Mouse (Mus musculus) forebrain, embryonic 14.5 days (tissue): ENCODE measurements around the gene Slfn8. TPM values are rescaled to one million over a fixed set of nuclear protein-coding genes. Genes with fewer than 3 reads are reported as not detected.
"Not testable (repeated sequence)": the region's sequence is repeated elsewhere in the genome, so short reads cannot be mapped to it uniquely, and the experiment has no call there.

Source experiments
- ATAC-seq: fragments of 200-750 bp; cut with Nextera tagmentation; 2 replicates; pipeline ENCODE4 v1.8.0; 2017; ENCODE audit warnings: mild to moderate bottlenecking, moderate library complexity
- DNase-seq: peaks from one replicate; pipeline ENCODE4 v3.0.0-alpha.2; 2015; ENCODE audit warnings: low spot score
- H3K27ac ChIP-seq: fragments of 300-500 bp; sonication (generic); 2 replicates; pipeline ENCODE4 v1.5.1; 2014; ENCODE audit warnings: low read depth, mild to moderate bottlenecking, control low read depth, low read length, moderate library complexity
- H3K27me3 ChIP-seq: fragments of 300-500 bp; sonication (generic); replicated peaks from 2 replicates; pipeline ENCODE4 v1.6.1; 2014; ENCODE audit warnings: low read length, control low read depth, mixed read lengths; ENCODE audit not compliant: control insufficient read depth, insufficient read depth
- H3K36me3 ChIP-seq: fragments of 300-500 bp; sonication (generic); 2 replicates; pipeline ENCODE4 v1.6.1; 2014; ENCODE audit warnings: low read length, control low read depth; ENCODE audit not compliant: control insufficient read depth, insufficient read depth
- H3K4me1 ChIP-seq: fragments of 300-500 bp; sonication (generic); 2 replicates; pipeline ENCODE4 v1.6.1; 2014; ENCODE audit warnings: antibody characterized with exemption, low read length, control low read depth; ENCODE audit not compliant: control insufficient read depth, insufficient read depth
- H3K4me2 ChIP-seq: fragments of 300-500 bp; sonication (generic); 2 replicates; pipeline ENCODE4 v1.6.1; 2014; ENCODE audit warnings: mild to moderate bottlenecking, control low read depth, low read length
- H3K4me3 ChIP-seq: fragments of 300-500 bp; sonication (generic); 2 replicates; pipeline ENCODE4 v1.5.1; 2014; ENCODE audit warnings: low read depth, low read length, control low read depth
- H3K9ac ChIP-seq: fragments of 300-500 bp; sonication (generic); 2 replicates; pipeline ENCODE4 v1.6.1; 2014; ENCODE audit warnings: mild to moderate bottlenecking, low read length, control low read depth, moderate library complexity
- H3K9me3 ChIP-seq: fragments of 300-500 bp; sonication (generic); replicated peaks from 2 replicates; pipeline ENCODE4 v1.6.1; 2016; ENCODE audit warnings: low read length, control low read depth, mixed read lengths; ENCODE audit not compliant: control insufficient read depth
- WGBS: fragments of 180-500 bp; shearing (Covaris S2); extraction: QIAGEN DNeasy Blood & Tissue Kit; methylation state at CpG from one replicate; pipeline ENCODE4 v1.1.7; 2014; 5-methylcytosine and 5-hydroxymethylcytosine counted together
- polyA plus RNA-seq: library from polyadenylated mRNA; unstranded; fragments of >200 nt; fragmentation: Nextera tagmentation; extraction: Ambion mirVana; gene quantifications from 2 replicates; pipeline ENCODE4 v1.2.1, GENCODE M21; 2014

Gene Slfn8
- polyA plus RNA-seq, 1 experiment from 2014 or later, result 0.13 TPM

DNA sequence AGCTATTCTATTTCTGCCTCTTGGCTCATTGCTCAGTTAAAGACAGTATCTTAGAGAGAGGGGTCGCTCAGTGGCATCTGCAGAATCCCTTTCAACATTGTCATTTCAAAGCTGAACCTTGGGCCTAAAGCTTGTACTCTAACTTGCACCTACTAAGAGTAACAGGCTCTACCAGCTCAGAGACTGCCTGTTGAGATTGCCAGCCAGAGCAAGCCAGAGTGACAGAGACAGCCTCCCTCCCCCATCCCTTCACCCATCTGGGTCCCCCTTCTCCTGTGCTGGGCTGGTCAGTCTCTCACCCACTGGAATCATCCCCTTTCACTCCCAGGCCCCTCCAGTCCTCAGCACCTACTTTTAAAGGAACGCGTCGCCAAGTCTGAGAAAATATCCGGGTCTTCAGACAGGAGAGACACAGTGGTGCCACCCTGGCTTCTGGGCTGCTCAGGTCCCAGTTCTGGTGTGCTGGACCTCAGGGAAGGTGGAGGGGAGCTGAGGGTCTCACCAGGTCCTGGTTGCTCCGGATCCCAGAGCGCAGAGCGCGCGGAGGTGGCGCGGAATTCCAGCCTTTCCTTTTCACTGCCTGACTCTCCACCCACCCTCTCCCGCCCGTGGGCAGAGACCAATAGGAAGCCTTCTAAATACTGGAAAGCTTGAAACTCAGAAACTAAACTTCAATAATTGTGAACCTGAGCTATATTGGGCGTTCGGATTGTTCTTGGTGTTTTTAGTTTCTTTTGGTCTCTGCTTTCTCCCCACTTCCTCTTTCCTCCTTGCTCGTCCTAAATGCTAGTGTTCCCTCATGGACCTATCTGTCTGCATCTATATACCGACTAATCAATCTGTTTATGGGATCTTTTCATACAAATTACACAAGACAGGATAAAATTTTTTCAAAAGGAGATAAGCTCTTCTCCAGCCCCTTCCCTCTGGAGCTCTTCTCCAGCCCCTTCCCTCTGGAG, 770 bp downstream of the Slfn8 start:
- DNase-seq, H3K4me1 ChIP-seq, ATAC-seq, H3K9ac ChIP-seq, H3K9me3 ChIP-seq, H3K27me3 ChIP-seq, H3K4me3 ChIP-seq, H3K4me2 ChIP-seq, H3K36me3 ChIP-seq, H3K27ac ChIP-seq: not testable (repeated sequence)
- WGBS, result 81% methylated on average over 18 of the region's 18 CpGs

DNA sequence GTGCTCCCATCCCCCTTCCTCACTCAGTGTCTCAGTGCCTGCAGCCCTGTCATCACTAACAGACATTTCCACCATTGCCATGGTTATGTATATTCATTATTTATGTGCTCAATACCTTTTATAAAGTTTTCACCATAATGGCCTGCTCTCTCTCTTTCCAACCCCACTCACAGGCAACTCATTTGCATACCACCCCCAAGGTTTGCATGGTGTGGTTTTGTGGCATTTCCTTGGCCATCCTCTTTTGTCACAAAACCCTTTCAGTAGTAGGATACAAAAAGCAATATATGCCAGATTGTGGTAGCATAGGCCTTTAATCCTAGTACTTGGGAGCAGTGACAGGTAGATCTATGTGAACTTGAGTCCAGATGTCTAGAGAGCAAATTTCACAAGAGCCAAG, 4.5 kb downstream of the Slfn8 start:
- Histone ChIP-seq H3K9ac (no peak overlapping the region), H3K9me3 (no peaks in the 10 kb centered on the region), H3K36me3 (no peaks in the 10 kb centered on the region), H3K4me1 (no peaks in the 10 kb centered on the region), H3K4me2 (no peak overlapping the region), H3K27ac (no peak overlapping the region), H3K27me3 (no peaks in the 10 kb centered on the region), H3K4me3 (no peak overlapping the region)
- ATAC-seq (no peak), DNase-seq (no peak)

DNA sequence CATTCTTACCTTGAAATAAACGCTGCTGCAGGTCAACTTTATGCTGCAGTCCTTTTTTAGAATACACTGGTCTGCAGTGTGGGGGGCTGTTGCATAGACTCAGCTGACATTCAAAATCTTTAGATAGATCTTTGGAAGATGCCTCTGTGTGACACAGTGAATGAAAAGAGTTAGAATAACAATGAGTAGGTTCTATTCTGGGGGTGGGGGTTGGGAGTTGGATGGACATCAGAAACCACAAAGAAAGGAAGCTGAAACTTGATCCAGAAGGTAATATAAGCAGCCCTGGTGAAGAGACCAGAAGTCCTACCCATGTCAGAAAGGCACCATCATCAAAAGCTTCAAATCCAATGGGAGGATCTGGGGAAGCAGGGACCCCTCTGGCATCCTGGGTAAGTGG, 7.3 kb downstream of the Slfn8 start:
- no peak for ATAC-seq
- WGBS, result 90% methylated on average over 1 of the region's 1 CpGs

DNA sequence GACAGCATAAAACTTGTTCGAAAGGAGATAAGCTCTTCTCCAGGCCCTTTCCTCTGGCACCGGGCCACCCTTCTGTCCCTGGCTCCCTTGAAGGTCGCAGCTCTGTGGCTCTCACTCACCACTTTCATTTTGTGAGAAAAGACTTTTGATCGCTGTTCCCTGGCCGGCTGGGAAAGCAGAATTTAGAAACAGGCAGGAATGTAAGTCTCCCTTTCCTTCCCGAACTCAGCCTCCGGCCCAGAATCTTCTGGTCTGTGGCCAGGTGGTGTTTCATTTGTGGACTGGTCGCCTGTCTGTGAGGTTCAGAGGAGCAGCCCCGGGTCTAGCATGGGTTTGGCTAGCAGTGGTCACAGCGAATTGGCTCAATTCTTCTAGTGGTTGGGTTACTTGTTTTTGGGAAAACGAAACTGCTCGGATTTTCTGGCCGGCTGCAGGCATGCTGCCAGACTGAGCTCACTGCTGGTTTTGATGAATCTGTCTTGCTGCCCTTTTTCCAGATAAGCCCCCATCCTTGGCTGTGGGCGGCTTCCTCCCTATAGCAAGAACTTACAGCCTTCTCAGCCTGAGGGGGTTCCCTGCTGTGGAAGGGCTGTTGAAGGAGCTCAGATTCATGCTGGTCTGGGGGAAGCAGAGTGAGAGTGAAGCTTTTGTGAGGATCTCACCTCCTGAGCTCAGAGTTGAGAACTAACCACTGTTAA, 29.0 kb downstream of the Slfn8 start, which contains the start of gene Slfn9:
Gene Slfn9 (minus strand): TSS at position 362 of the 698 bp plus-strand sequence.
- WGBS, result 7% methylated on average over 14 of the region's 14 CpGs
- H3K9me3 ChIP-seq, result no peaks in the 10 kb centered on the region
- H3K4me3 ChIP-seq, result peak within 1 kb of the TSS; percentile 27
- ATAC-seq (no peak), DNase-seq (peak; percentile 30)
- H3K27ac ChIP-seq, result no peak within 1 kb of the TSS; the same call in 1 of the 2 replicates
- H3K27me3 ChIP-seq, result no peaks in the 10 kb centered on the region
- peaks cover 3% of the 10 kb centered on the region; the same call in 1 of the 2 replicates for H3K4me1 ChIP-seq
- no peaks in the 10 kb centered on the region for H3K36me3 ChIP-seq
- H3K9ac ChIP-seq, result peak within 1 kb of the TSS; percentile 58
- peak within 1 kb of the TSS; percentile 60 for H3K4me2 ChIP-seq

More for the DNA sequence above, 7.3 kb downstream of the Slfn8 start:
- Histone ChIP-seq H3K4me3 (no peak overlapping the region), H3K27me3 (no peaks in the 10 kb centered on the region), H3K4me1 (no peaks in the 10 kb centered on the region), H3K4me2 (no peak overlapping the region), H3K27ac (no peak overlapping the region), H3K9ac (no peak overlapping the region), H3K36me3 (no peaks in the 10 kb centered on the region), H3K9me3 (no peaks in the 10 kb centered on the region)
- DNase-seq, result no peak

DNA sequence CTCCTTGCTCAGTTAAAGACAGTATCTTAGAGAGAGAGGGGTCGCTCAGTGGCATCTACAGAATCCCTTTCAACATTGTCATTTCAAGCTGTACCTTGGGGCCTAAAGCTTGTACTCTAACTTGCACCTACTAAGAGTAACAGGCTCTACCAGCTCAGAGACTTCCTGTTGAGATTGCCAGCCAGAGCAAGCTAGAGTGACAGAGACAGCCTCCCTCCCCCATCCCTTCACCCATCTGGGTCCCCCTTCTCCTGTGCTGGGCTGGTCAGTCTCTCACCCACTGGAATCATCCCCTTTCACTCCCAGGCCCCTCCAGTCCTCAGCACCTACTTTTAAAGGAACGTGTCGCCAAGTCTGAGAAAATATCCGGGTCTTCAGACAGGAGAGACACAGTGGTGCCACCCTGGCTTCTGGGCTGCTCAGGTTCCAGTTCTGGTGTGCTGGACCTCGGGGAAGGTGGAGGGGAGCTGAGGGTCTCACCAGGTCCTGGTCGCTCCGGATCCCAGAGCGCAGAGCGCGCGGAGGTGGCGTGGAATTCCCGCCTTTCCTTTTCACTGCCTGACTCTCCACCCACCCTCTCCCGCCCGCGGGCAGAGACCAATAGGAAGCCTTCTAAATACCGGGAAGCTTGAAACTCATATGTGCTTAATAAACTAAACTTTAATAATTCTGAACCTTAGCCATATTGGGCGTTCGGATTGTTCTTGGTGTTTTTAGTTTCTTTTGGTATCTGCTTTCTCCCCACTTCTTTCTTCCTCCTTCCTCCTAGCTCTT, 29.8 kb downstream of the Slfn8 start:
- Histone ChIP-seq H3K4me3 (peak overlapping the region; percentile 27), H3K4me2 (peak overlapping the region; percentile 60), H3K9ac (peak overlapping the region; percentile 58)
- DNase-seq (peak; percentile 64), ATAC-seq (peak; percentile 66; the same call in 1 of the 2 replicates)
- H3K27me3 ChIP-seq, H3K4me1 ChIP-seq, H3K9me3 ChIP-seq, H3K36me3 ChIP-seq, H3K27ac ChIP-seq: not testable (repeated sequence)
- WGBS, result 20% methylated on average over 19 of the region's 19 CpGs

DNA sequence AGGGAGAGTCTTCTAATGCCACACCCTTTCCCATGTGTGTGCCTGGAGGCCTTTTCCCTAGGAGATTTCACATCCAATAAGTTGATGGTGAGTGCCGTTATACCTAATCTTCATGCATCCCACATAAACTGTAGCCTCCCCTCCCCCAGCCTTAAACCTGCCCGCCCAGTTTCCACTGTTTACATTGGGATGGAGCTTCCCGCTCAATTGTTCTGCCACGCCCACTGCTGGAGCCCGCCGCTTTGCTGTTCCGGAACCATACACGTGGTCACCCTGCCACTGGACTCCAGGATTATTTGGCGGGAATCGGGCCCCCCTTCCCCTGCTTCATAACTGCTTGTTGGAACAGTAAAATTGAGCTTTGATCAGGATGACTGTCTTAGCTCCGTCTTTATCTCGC, 31.3 kb downstream of the Slfn8 start:
- 52% methylated on average over 12 of the region's 12 CpGs for WGBS
- Histone ChIP-seq H3K27me3 (no peaks in the 10 kb centered on the region), H3K4me1 (peaks cover 3% of the 10 kb centered on the region; the same call in 1 of the 2 replicates), H3K36me3 (peaks cover 1% of the 10 kb centered on the region; the same call in 1 of the 2 replicates), H3K9me3 (no peaks in the 10 kb centered on the region), H3K9ac (no peak overlapping the region), H3K27ac (no peak overlapping the region), H3K4me2 (peak overlapping the region; percentile 10; the same call in 1 of the 2 replicates), H3K4me3 (no peak overlapping the region)
- DNase-seq, result no peak
- ATAC-seq, result no peak

DNA sequence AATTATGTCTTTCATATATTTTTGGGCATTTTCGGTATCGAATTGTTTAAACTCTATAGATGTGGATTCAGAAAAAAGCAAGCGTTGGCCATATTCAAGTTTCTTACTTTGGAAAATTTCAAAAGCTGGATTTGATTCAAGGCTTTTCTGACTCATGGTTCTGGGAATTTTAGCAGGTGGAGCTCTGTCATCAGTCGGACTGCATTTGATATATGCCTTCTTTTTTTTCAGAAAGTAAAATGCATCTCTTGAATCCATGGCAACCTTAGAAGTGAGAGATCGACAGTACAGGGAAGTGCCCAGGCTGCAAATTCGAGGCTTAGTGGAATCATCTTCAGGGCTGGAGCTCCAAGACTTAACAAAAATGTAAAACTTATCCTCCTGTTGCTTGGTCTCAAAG, 33.0 kb downstream of the Slfn8 start:
- H3K27me3 ChIP-seq, result no peaks in the 10 kb centered on the region
- no peak overlapping the region for H3K27ac ChIP-seq
- no peaks in the 10 kb centered on the region for H3K9me3 ChIP-seq
- DNase-seq, result no peak
- no peak overlapping the region for H3K9ac ChIP-seq
- peaks cover 3% of the 10 kb centered on the region; the same call in 1 of the 2 replicates for H3K4me1 ChIP-seq
- no peak overlapping the region for H3K4me2 ChIP-seq
- ATAC-seq, result no peak
- no peak overlapping the region for H3K4me3 ChIP-seq
- 91% methylated on average over 6 of the region's 6 CpGs for WGBS
- H3K36me3 ChIP-seq, result peaks cover 5% of the 10 kb centered on the region; the same call in 1 of the 2 replicates

DNA sequence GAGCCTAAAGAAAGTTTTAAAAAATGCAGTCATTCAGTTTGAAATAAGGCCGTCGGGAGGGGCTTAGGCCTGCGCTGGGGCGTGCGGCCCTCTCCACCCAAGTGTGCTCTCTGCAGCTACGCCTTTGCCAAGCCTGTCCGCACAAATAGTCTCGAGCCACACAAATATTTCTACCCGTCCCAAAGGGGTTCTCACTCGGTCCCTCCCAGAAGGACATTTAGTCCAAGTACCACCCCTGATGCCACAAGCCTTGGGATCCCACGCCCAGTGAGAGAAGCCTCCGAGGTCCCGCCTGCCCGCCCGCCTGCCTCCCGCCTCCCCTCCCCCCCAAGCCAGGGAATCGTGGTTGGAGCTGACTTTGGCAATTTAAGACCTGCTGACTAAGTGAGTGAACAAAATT, 37.4 kb downstream of the Slfn8 start:
- 78% methylated on average over 17 of the region's 17 CpGs for WGBS
- no peak overlapping the region for H3K9ac ChIP-seq
- ATAC-seq, result no peak

More for the DNA sequence above, 37.4 kb downstream of the Slfn8 start:
- Histone ChIP-seq H3K27me3 (no peaks in the 10 kb centered on the region), H3K4me3 (no peak overlapping the region), H3K4me2 (no peak overlapping the region), H3K4me1 (no peaks in the 10 kb centered on the region), H3K36me3 (peaks cover 5% of the 10 kb centered on the region; the same call in 1 of the 2 replicates), H3K27ac (no peak overlapping the region), H3K9me3 (no peaks in the 10 kb centered on the region)
- no peak for DNase-seq
